Mouse (Mus musculus) cerebellum, adult 9-10 months (tissue): ENCODE data around the gene Cd83.
A peak's percentile ranks its signal among the peaks of the same experiment; 100 is the strongest.

Experiments
- DNase-seq: peaks from one replicate; pipeline ENCODE4 v3.0.0; 2022

Cd83 gene

GRCm38 (mm10) chr13:43774605-43775426 lies 9.8 kb upstream of the Cd83 start:
- DNase-seq, result no peak

GRCm38 (mm10) chr13:43775427-43775733 lies 9.2 kb upstream of the Cd83 start:
- DNase-seq, result no peak

- DNase-seq, result no peak
Observed at GRCm38 (mm10) chr13:43777321-43778002, 7.1 kb upstream of the Cd83 start.

- no peak for DNase-seq
Observed at GRCm38 (mm10) chr13:43778021-43778649, 6.4 kb upstream of the Cd83 start.

- no peak for DNase-seq
Observed at GRCm38 (mm10) chr13:43778971-43779370, 5.6 kb upstream of the Cd83 start.

GRCm38 (mm10) chr13:43780071-43780470 lies 4.5 kb upstream of the Cd83 start:
- DNase-seq, result no peak

- no peak for DNase-seq
Observed at GRCm38 (mm10) chr13:43785712-43786072, 1.1 kb downstream of the Cd83 start.

- DNase-seq, result no peak
Observed at GRCm38 (mm10) chr13:43786171-43786795, 1.7 kb downstream of the Cd83 start.

GRCm38 (mm10) chr13:43787262-43787661 lies 2.7 kb downstream of the Cd83 start:
- no peak for DNase-seq

- DNase-seq, result no peak
Observed at GRCm38 (mm10) chr13:43788071-43788470, 3.5 kb downstream of the Cd83 start.

- no peak for DNase-seq
Observed at GRCm38 (mm10) chr13:43788983-43789645, 4.5 kb downstream of the Cd83 start.

GRCm38 (mm10) chr13:43790229-43791001 lies 5.8 kb downstream of the Cd83 start:
- no peak for DNase-seq

- no peak for DNase-seq
Observed at GRCm38 (mm10) chr13:43795334-43795733, 10.8 kb downstream of the Cd83 start.

GRCm38 (mm10) chr13:43798655-43799054 lies 14.1 kb downstream of the Cd83 start:
- DNase-seq, result no peak

GRCm38 (mm10) chr13:43800136-43800535 lies 15.6 kb downstream of the Cd83 start:
- peak; percentile 69 for DNase-seq

- no peak for DNase-seq
Observed at GRCm38 (mm10) chr13:43801961-43802360, 17.4 kb downstream of the Cd83 start.

- no peak for DNase-seq
Observed at GRCm38 (mm10) chr13:43802361-43803137, 18.0 kb downstream of the Cd83 start.

GRCm38 (mm10) chr13:43804648-43805047 lies 20.1 kb downstream of the Cd83 start:
- no peak for DNase-seq

- no peak for DNase-seq
Observed at GRCm38 (mm10) chr13:43805159-43805758, 20.7 kb downstream of the Cd83 start.

- no peak for DNase-seq
Observed at GRCm38 (mm10) chr13:43806371-43807271, 22.0 kb downstream of the Cd83 start.
